20 mouse cellular contexts compared by ENCODE assay signal in the genomic region with DNA sequence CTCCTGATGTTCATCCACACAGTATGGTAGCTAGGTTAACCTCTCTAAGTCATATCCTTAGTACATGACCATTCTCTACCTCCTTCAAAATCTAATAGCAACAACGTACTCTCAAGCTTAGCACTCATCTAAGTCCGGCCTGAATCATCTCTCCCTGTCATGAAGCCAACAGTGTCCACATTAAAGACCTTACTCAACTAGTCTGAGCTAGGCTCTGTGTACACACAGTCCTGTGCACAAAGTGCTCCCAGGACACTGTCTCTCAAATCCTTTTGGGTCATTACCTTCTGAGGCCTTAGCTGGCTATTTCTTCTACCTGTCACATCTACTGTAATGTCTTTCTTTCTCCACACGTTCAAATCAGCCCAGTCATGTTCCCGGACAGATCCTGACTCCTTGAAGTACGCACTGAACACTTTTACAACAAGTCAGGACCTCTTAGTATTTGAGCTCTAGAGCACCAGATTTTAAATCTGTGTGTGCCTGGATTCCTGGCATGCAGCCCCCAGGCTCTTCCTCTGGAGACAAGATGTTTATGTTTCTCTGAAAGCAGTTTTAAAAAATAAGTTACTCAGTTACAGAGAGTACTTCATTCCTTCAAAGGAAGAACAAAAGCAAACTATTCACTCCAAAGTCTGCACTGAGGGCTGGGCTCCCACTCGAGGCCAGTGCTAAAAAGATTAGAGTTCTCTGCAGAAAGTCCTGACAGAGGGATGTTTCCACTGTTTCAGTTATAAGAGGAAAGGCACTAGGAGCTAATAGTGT. TPM values are rescaled to one million over a fixed set of nuclear protein-coding genes. Genes with fewer than 3 reads are reported as not detected.
DNase-seq lines count a peak whose midpoint lies in the region; ATAC-seq lines count a peak whose summit lies in the region.
"Had no signal": no experiment of that assay in that cellular context is flagged by ENCODE, and none has a peak within 500 bp of the region (broad histone marks: within the 10 kb centered on the region; RNA-seq: fewer than 3 reads in every experiment).

No protein-coding gene starts in this region.

- no peak for DNase-seq in embryonic facial prominence, embryonic 10.5 days (ENCODE audit: low spot score)
- no peak for DNase-seq in lung, postnatal 14 days
- peak; percentile 50 for DNase-seq in kidney, postnatal 14 days
- peak; percentile 40 for DNase-seq in testis, postnatal 14 days (ENCODE audit: low spot score)
- no peak for DNase-seq in thymus, postnatal 4 days
- no peak for DNase-seq in layer of hippocampus, postnatal 10 days (ENCODE audit: low spot score in 2 of 2)
- DNase-seq: cerebellum, adult 11 months; gastrocnemius, postnatal 10 days; heart, postnatal 36 days; right cerebral cortex, postnatal 4 days; thymus, postnatal 36 days had no signal

- 61% methylated on average over 6 of the region's 6 CpGs for WGBS in embryonic facial prominence, embryonic 12.5 days
- WGBS in embryonic facial prominence, embryonic 10.5 days: 69% methylated on average over 6 of the region's 6 CpGs
- 31% methylated on average over 6 of the region's 6 CpGs for WGBS in lung, embryonic 16.5 days

- H3K9me3 ChIP-seq in embryonic facial prominence, embryonic 12.5 days: no peaks in the 10 kb centered on the region
- H3K9me3 ChIP-seq in embryonic facial prominence, embryonic 10.5 days: no peaks in the 10 kb centered on the region
- H3K9me3 ChIP-seq in lung, embryonic 16.5 days (ENCODE audit: control insufficient read depth, low read length): no peaks in the 10 kb centered on the region
- H3K9me3 ChIP-seq: heart, embryonic 10.5 days had no signal

- no peak overlapping the region for H3K9ac ChIP-seq in embryonic facial prominence, embryonic 12.5 days
- no peak overlapping the region for H3K9ac ChIP-seq in lung, embryonic 16.5 days (ENCODE audit: low read length)

- no peak overlapping the region for H3K4me2 ChIP-seq in embryonic facial prominence, embryonic 12.5 days (replicated peaks)
- H3K4me2 ChIP-seq in lung, embryonic 16.5 days (ENCODE audit: low read depth, low read length): no peak overlapping the region
- H3K4me2 ChIP-seq: midbrain, embryonic 11.5 days had no signal

- no peak overlapping the region for H3K4me3 ChIP-seq in embryonic facial prominence, embryonic 12.5 days
- no peak overlapping the region for H3K4me3 ChIP-seq in embryonic facial prominence, embryonic 10.5 days
- H3K4me3 ChIP-seq in lung, embryonic 16.5 days (ENCODE audit: low read length): no peak overlapping the region
- H3K4me3 ChIP-seq: erythroblast, embryonic 14.5 days; heart, embryonic 10.5 days had no signal

- no peaks in the 10 kb centered on the region for H3K27me3 ChIP-seq in embryonic facial prominence, embryonic 12.5 days
- no peaks in the 10 kb centered on the region for H3K27me3 ChIP-seq in embryonic facial prominence, embryonic 10.5 days (replicated peaks; ENCODE audit: low read depth, poor library complexity, severe bottlenecking)
- H3K27me3 ChIP-seq in lung, embryonic 16.5 days (ENCODE audit: control insufficient read depth, insufficient read depth, low read depth, low read length): no peaks in the 10 kb centered on the region

- peaks cover 6% of the 10 kb centered on the region; the same call in 1 of the 2 replicates for H3K4me1 ChIP-seq in embryonic facial prominence, embryonic 12.5 days
- H3K4me1 ChIP-seq in embryonic facial prominence, embryonic 10.5 days: peaks cover 11% of the 10 kb centered on the region; the same call in 1 of the 2 replicates
- peaks cover 12% of the 10 kb centered on the region for H3K4me1 ChIP-seq in lung, embryonic 16.5 days (replicated peaks; ENCODE audit: control insufficient read depth, insufficient read depth, low read length)

- no peaks in the 10 kb centered on the region for H3K36me3 ChIP-seq in embryonic facial prominence, embryonic 12.5 days
- H3K36me3 ChIP-seq in embryonic facial prominence, embryonic 10.5 days (replicated peaks): no peaks in the 10 kb centered on the region
- H3K36me3 ChIP-seq in lung, embryonic 16.5 days (ENCODE audit: control insufficient read depth, insufficient read depth, low read length): no peaks in the 10 kb centered on the region
- H3K36me3 ChIP-seq: heart, embryonic 10.5 days had no signal

- no peak for ATAC-seq in embryonic facial prominence, embryonic 12.5 days (ENCODE audit: insufficient number of reproducible peaks, insufficient read depth, low FRiP score, low TSS enrichment)
- ATAC-seq in lung, embryonic 16.5 days (ENCODE audit: low read depth): peak; percentile 31; the same call in 1 of the 2 replicates
- ATAC-seq: forebrain, embryonic 16.5 days; inflammation-experienced regulatory T-cells, adult 6 months; Patski had no signal

- H3K27ac ChIP-seq in embryonic facial prominence, embryonic 12.5 days: 0 out of 2 replicates have a peak overlapping the region, but pooled peaks have one; percentile 14
- no peak overlapping the region for H3K27ac ChIP-seq in embryonic facial prominence, embryonic 10.5 days (replicated peaks)
- H3K27ac ChIP-seq in lung, embryonic 16.5 days (ENCODE audit: low read length): peak overlapping the region; percentile 42
- H3K27ac ChIP-seq: heart, embryonic 10.5 days had no signal

RNA-seq across cellular contexts. Expression of a gene that starts 7.5 kb away (rescaled TPM):
- 14.4 and 15.5 TPM in 2 replicates for polyA plus RNA-seq in embryonic facial prominence, embryonic 12.5 days (2016; fragmentation: Nextera tagmentation; extraction: Ambion mirVana)
- 27.5 and 34.1 TPM in 2 replicates for polyA plus RNA-seq in embryonic facial prominence, embryonic 10.5 days (2016; fragmentation: Nextera tagmentation; extraction: Ambion mirVana)
- 3.5 and 3.6 TPM in 2 replicates for polyA plus RNA-seq in lung, embryonic 16.5 days (2015; fragmentation: Nextera tagmentation; extraction: Ambion mirVana)
- total RNA-seq in layer of hippocampus, postnatal 10 days (2021): 10 to 100 TPM; 42.1 to 44.2 TPM
- total RNA-seq: common myeloid progenitor, adult 5-6 weeks had no signal
- polyA plus RNA-seq: erythroblast, embryonic 14.5 days; inflammation-experienced regulatory T-cells, adult 6 months; Patski had no signal

RNA-seq across cellular contexts. Expression of a gene that starts 36.9 kb away (rescaled TPM):
- polyA plus RNA-seq in embryonic facial prominence, embryonic 12.5 days (2016; fragmentation: Nextera tagmentation; extraction: Ambion mirVana): 19.3 and 21.4 TPM in 2 replicates
- polyA plus RNA-seq in embryonic facial prominence, embryonic 10.5 days (2016; fragmentation: Nextera tagmentation; extraction: Ambion mirVana): 11.3 and 12.1 TPM in 2 replicates
- polyA plus RNA-seq in lung, embryonic 16.5 days (2015; fragmentation: Nextera tagmentation; extraction: Ambion mirVana): 12.4 and 13.2 TPM in 2 replicates
- total RNA-seq in layer of hippocampus, postnatal 10 days (2021): 100 to 1,000 TPM; 122 to 128 TPM

Comparison
In these comparisons a context has a peak if more than half of its experiments do, and no peak if none do; other contexts are left out.
1. DNase-seq: peak in kidney, postnatal 14 days (single experiment) and testis, postnatal 14 days (single experiment); none in embryonic facial prominence, embryonic 10.5 days (single experiment), lung, postnatal 14 days (single experiment), thymus, postnatal 4 days (single experiment) and layer of hippocampus, postnatal 10 days (0 of 2).